Mouse (Mus musculus): ENCODE data around the gene Bmp2k. TPM values are rescaled to one million over a fixed set of nuclear protein-coding genes. Genes with fewer than 3 reads are reported as not detected.

Gene Bmp2k
- polyA plus RNA-seq, 1 experiment from 2014 or later: 9.2 TPM

- Histone ChIP-seq H3K9me3 (no peaks in the 10 kb centered on the region), H3K9ac (no peak overlapping the region), H3K4me2 (no peak overlapping the region), H3K27me3 (replicated peaks) (no peaks in the 10 kb centered on the region), H3K4me1 (no peaks in the 10 kb centered on the region; the same call in 1 of the 2 replicates), H3K4me3 (no peak overlapping the region), H3K27ac (no peak overlapping the region), H3K36me3 (replicated peaks) (no peaks in the 10 kb centered on the region)
- no peak for ATAC-seq (replicated peaks)
- 87% methylated on average over 5 of the region's 5 CpGs for WGBS
Measured at GRCm38 (mm10) chr5:97078641-97079040, 81.2 kb downstream of the Bmp2k start.

DNA sequence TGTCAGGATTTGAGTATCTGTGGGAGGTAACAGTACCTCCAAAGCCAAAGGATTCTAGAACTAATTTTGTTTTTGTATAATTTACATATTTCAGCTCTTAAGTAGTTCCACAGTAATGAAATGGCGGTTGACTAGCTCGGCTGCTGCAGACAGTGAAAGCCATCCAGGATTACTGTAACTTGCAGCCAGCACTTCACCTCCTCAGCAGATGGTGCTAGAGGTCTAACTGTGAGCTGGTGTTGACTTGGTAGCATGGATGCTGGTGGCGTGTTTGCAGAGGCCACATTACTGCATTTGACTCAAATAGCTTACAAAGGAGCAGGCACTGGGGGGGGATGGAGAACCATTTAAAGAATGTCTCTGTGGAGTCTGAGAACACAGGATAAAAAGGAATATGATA lies 84.0 kb downstream of the Bmp2k start:
- H3K9ac ChIP-seq: no peak overlapping the region
- H3K4me2 ChIP-seq: no peak overlapping the region
- no peak overlapping the region for H3K27ac ChIP-seq
- H3K9me3 ChIP-seq: no peaks in the 10 kb centered on the region
- no peak overlapping the region for H3K4me3 ChIP-seq
- H3K27me3 ChIP-seq (replicated peaks): no peaks in the 10 kb centered on the region
- no peaks in the 10 kb centered on the region for H3K36me3 ChIP-seq (replicated peaks)
- no peaks in the 10 kb centered on the region; the same call in 1 of the 2 replicates for H3K4me1 ChIP-seq
- WGBS: 68% methylated on average over 3 of the region's 3 CpGs
- ATAC-seq (replicated peaks): no peak

- H3K27me3 ChIP-seq (replicated peaks): no peaks in the 10 kb centered on the region
- H3K4me1 ChIP-seq: no peaks in the 10 kb centered on the region
- ATAC-seq (replicated peaks): no peak
- no peak overlapping the region for H3K4me2 ChIP-seq
- H3K9ac ChIP-seq: no peak overlapping the region
- no peak overlapping the region for H3K4me3 ChIP-seq
- peaks cover 17% of the 10 kb centered on the region for H3K36me3 ChIP-seq (replicated peaks)
- whole genome bisulfite sequencing: 89% methylated on average over 6 of the region's 6 CpGs
- H3K9me3 ChIP-seq: no peaks in the 10 kb centered on the region
- no peak overlapping the region for H3K27ac ChIP-seq
Measured at GRCm38 (mm10) chr5:97083701-97084100, 86.2 kb downstream of the Bmp2k start.

DNA sequence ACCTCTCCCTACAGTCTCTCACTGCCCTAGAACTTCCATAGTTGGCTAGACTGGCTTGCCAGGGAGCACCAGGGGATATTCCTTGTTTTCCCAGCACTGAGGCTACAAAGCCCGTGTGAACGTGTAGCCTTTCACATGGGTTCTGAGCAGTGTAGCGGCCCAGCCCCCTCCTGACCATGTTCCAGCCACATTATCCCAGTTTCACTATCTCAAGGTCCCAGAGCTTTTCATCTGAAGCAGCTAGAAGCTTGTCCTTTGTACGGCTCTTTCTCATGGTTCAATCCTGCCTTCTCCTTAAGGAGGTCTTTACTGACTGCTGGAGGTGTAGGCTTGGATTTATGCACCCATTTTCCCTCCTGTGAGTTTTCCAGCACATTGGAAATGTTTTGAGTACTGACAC lies 87.1 kb downstream of the Bmp2k start:
- H3K27ac ChIP-seq: no peak overlapping the region
- H3K4me1 ChIP-seq: no peaks in the 10 kb centered on the region
- H3K27me3 ChIP-seq (replicated peaks): no peaks in the 10 kb centered on the region
- no peak overlapping the region for H3K4me3 ChIP-seq
- no peak overlapping the region for H3K9ac ChIP-seq
- H3K4me2 ChIP-seq: no peak overlapping the region
- 90% methylated on average over 4 of the region's 4 CpGs for WGBS
- peaks cover 17% of the 10 kb centered on the region for H3K36me3 ChIP-seq (replicated peaks)
- H3K9me3 ChIP-seq: no peaks in the 10 kb centered on the region
- no peak for ATAC-seq (replicated peaks)

DNA sequence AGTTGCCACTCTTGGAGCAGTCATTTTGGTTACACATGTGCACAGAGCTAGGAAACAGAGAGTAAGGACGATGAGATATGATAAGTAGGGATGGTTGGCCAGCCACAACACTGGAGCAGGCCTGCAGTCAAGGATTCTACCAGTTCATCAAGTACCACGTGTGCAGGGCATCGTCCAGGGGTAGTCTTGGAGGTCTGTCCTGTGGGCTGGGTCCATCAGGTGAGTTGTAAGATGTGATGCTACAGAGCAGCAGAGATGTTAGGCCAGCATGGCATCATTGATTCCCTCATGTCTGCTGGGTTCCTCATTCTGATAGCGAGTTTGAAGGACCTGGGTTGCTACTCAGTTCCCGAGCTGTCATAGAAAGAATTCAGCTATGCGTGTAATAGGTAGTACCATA lies 87.6 kb downstream of the Bmp2k start:
- no peak overlapping the region for H3K9ac ChIP-seq
- H3K4me1 ChIP-seq: 0 out of 2 replicates have a peak, but pooled peaks cover 2% of the 10 kb centered on the region
- peaks cover 17% of the 10 kb centered on the region for H3K36me3 ChIP-seq (replicated peaks)
- H3K9me3 ChIP-seq: no peaks in the 10 kb centered on the region
- H3K27me3 ChIP-seq (replicated peaks): no peaks in the 10 kb centered on the region
- ATAC-seq (replicated peaks): no peak
- no peak overlapping the region for H3K4me2 ChIP-seq
- H3K27ac ChIP-seq: no peak overlapping the region
- H3K4me3 ChIP-seq: no peak overlapping the region
- 93% methylated on average over 6 of the region's 6 CpGs for WGBS

GRCm38 (mm10) chr5:97087030-97087630 lies 89.6 kb downstream of the Bmp2k start:
- no peak overlapping the region for H3K4me2 ChIP-seq
- WGBS: 91% methylated on average over 24 of the region's 24 CpGs
- H3K4me1 ChIP-seq: 0 out of 2 replicates have a peak, but pooled peaks cover 3% of the 10 kb centered on the region
- peaks cover 17% of the 10 kb centered on the region for H3K36me3 ChIP-seq (replicated peaks)
- H3K9ac ChIP-seq: no peak overlapping the region
- no peak for ATAC-seq (replicated peaks)
- H3K27me3 ChIP-seq (replicated peaks): no peaks in the 10 kb centered on the region
- H3K27ac ChIP-seq: no peak overlapping the region
- no peaks in the 10 kb centered on the region for H3K9me3 ChIP-seq
- H3K4me3 ChIP-seq: no peak overlapping the region

DNA sequence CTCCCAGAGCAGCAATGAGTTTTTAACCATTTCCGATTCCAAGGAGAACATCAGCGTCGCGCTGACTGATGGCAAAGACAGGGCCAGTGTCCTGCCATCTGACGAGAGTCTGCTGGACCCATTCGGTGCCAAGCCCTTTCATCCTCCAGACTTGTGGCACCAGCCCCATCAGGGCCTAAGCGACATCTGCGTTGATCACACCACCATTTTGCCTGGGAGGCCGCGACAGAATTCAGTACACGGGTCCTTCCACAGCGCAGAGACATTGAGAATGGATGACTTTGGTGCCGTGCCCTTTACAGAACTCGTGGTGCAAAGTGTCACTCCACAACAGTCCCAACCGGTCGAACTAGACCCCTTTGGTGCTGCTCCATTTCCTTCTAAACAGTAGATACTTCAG lies 90.3 kb downstream of the Bmp2k start:
- no peak overlapping the region for H3K27ac ChIP-seq
- H3K27me3 ChIP-seq (replicated peaks): no peaks in the 10 kb centered on the region
- no peak for ATAC-seq (replicated peaks)
- H3K4me2 ChIP-seq: no peak overlapping the region
- no peak overlapping the region for H3K9ac ChIP-seq
- WGBS: 97% methylated on average over 16 of the region's 16 CpGs
- H3K9me3 ChIP-seq: no peaks in the 10 kb centered on the region
- H3K4me1 ChIP-seq: 0 out of 2 replicates have a peak, but pooled peaks cover 3% of the 10 kb centered on the region
- no peak overlapping the region for H3K4me3 ChIP-seq
- peaks cover 17% of the 10 kb centered on the region for H3K36me3 ChIP-seq (replicated peaks)

DNA sequence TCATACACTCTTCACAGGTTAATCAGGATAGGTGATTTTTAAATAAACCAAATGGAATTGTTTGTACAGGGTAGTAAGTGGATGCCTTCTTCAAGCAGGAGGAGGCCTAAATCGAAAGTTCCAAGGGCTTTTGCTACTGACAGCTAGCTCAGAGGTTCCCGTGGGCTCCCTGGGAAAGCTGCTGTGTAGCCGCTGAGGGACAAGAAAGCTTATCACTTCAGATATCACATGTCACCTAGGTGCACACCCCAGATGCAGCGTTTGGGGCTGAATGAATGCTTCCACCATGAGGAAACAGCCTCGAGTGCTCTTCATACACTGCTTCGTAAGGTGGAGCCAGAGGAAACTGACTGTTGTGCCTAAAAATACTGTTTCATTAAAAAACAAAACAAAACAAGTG lies 90.7 kb downstream of the Bmp2k start:
- H3K27me3 ChIP-seq (replicated peaks): no peaks in the 10 kb centered on the region
- no peak for ATAC-seq (replicated peaks)

DNA sequence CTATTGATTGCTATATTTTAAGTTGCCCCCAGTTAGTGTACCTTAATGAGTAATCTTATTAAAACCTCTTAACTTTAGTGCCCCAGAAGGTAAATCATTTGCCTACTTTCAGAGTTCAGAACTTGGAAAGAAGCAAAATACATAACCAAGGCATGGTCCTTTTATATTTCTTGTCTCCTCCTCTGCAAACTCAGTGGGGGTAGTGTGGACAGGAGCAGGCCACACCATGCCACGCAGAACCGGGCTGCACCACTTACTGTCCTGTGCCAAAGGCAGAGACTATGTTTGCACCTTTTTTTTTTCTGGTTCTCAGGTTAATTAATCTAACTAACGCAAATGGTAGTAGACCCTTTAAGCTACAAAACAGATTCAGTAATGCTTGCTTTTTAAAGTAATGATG lies 91.9 kb downstream of the Bmp2k start:
- Histone ChIP-seq H3K9me3 (no peaks in the 10 kb centered on the region), H3K4me3 (no peak overlapping the region), H3K4me1 (0 out of 2 replicates have a peak, but pooled peaks cover 3% of the 10 kb centered on the region), H3K36me3 (replicated peaks) (peaks cover 17% of the 10 kb centered on the region), H3K27ac (no peak overlapping the region), H3K9ac (no peak overlapping the region), H3K27me3 (replicated peaks) (no peaks in the 10 kb centered on the region), H3K4me2 (no peak overlapping the region)
- no peak for ATAC-seq (replicated peaks)
- WGBS: 92% methylated on average over 3 of the region's 3 CpGs

More for the DNA sequence above, 90.7 kb downstream of the Bmp2k start:
- H3K9ac ChIP-seq: no peak overlapping the region
- H3K4me2 ChIP-seq: no peak overlapping the region
- 0 out of 2 replicates have a peak, but pooled peaks cover 3% of the 10 kb centered on the region for H3K4me1 ChIP-seq
- no peaks in the 10 kb centered on the region for H3K9me3 ChIP-seq
- no peak overlapping the region for H3K27ac ChIP-seq
- H3K36me3 ChIP-seq (replicated peaks): peaks cover 17% of the 10 kb centered on the region
- H3K4me3 ChIP-seq: no peak overlapping the region
- 90% methylated on average over 6 of the region's 6 CpGs for WGBS

GRCm38 (mm10) chr5:97090034-97090784 lies 92.7 kb downstream of the Bmp2k start:
- 55% methylated on average over 6 of the region's 6 CpGs for WGBS

DNA sequence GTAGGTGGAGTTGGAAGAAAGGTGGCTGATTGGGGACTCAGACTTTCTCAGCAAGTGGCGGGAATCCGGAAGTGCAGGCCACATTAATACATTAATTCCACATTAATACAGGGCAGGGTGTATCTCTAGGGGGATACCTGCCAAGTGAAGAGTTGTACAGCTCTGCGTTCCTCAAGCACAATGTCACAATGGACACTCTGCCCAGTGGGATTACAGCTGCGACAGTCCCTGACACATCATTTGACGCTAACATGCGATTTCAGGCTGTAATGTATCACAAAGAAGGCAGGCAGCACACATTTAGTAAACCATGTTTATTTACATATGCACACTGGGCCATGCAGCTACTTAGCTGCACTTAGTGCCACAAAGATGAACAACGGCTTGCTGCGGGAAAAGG lies 95.5 kb downstream of the Bmp2k start:
- H3K27me3 ChIP-seq (replicated peaks): no peaks in the 10 kb centered on the region
- no peaks in the 10 kb centered on the region for H3K9me3 ChIP-seq
- H3K9ac ChIP-seq: no peak overlapping the region
- H3K36me3 ChIP-seq (replicated peaks): peaks cover 14% of the 10 kb centered on the region; the same call in 1 of the 2 replicates
- H3K4me2 ChIP-seq: no peak overlapping the region
- H3K4me1 ChIP-seq: 0 out of 2 replicates have a peak, but pooled peaks cover 3% of the 10 kb centered on the region
- no peak overlapping the region for H3K4me3 ChIP-seq
- H3K27ac ChIP-seq: no peak overlapping the region
- no peak for ATAC-seq (replicated peaks)
- 80% methylated on average over 8 of the region's 8 CpGs for WGBS

More at GRCm38 (mm10) chr5:97090034-97090784, 92.7 kb downstream of the Bmp2k start:
- Histone ChIP-seq H3K4me1 (0 out of 2 replicates have a peak, but pooled peaks cover 3% of the 10 kb centered on the region), H3K9ac (no peak overlapping the region), H3K27ac (no peak overlapping the region), H3K4me2 (no peak overlapping the region), H3K27me3 (replicated peaks) (no peaks in the 10 kb centered on the region), H3K4me3 (no peak overlapping the region), H3K36me3 (replicated peaks) (peaks cover 22% of the 10 kb centered on the region), H3K9me3 (no peaks in the 10 kb centered on the region)
- ATAC-seq (replicated peaks): no peak

GRCm38 (mm10) chr5:97095335-97095734 lies 97.8 kb downstream of the Bmp2k start:
- ATAC-seq (replicated peaks): no peak
- 70% methylated on average over 13 of the region's 13 CpGs for WGBS

More at GRCm38 (mm10) chr5:97095335-97095734, 97.8 kb downstream of the Bmp2k start:
- Histone ChIP-seq H3K27ac (no peak overlapping the region), H3K9ac (no peak overlapping the region), H3K4me2 (no peak overlapping the region), H3K36me3 (replicated peaks) (peaks cover 15% of the 10 kb centered on the region; the same call in 1 of the 2 replicates), H3K4me3 (no peak overlapping the region), H3K27me3 (replicated peaks) (no peaks in the 10 kb centered on the region), H3K4me1 (no peaks in the 10 kb centered on the region), H3K9me3 (no peaks in the 10 kb centered on the region)
